Mouse (Mus musculus) thymus, postnatal 0 days (tissue): Measurements from ENCODE around the gene Tcl1b2. TPM values are rescaled to one million over a fixed set of nuclear protein-coding genes. Genes with fewer than 3 reads are reported as not detected.
A peak's percentile ranks its signal among the peaks of the same experiment; 100 is the strongest.
"Not testable (repeated sequence)": the region's sequence is repeated elsewhere in the genome, so short reads cannot be mapped to it uniquely, and the experiment has no call there.

Experiments used
- DNase-seq: peaks from one replicate; pipeline ENCODE4 v3.0.0-alpha.2; 2015; ENCODE audit warnings: low spot score
- polyA plus RNA-seq: library from polyadenylated mRNA; unstranded; fragments of >200 nt; fragmentation: Nextera tagmentation; extraction: Ambion mirVana; gene quantifications from 2 replicates; pipeline ENCODE4 v1.2.1, GENCODE M21; 2015

The Tcl1b2 gene
- not detected in 2 replicates for polyA plus RNA-seq

DNA sequence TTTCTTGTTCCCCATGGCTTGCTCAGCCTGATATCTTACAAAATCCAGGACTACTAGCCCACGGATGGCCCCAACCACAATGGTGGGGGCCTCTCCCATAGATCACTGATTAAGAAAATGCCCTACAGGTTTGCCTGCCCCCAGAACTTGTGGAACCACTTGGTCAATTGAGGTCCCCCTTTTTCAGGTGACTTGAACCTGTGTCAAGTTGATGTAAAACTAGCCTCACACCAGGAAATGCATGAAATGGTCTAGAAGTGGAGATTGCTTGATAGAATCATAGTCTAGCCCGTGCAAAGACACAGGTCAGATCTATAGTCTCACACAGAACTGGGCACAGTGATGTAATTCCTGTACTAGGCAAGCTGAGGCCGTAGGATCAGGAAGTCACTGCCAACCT lies at the start of gene Tcl1b2:
Tcl1b2 (plus strand) TSS at position 301 of the 400 bp plus-strand sequence.
- DNase-seq, result no peak

- DNase-seq, result no peak
Measured at GRCm38 (mm10) chr12:105099466-105100044, 46.3 kb upstream of the Tcl1b2 start.

- DNase-seq, result no peak
Measured at GRCm38 (mm10) chr12:105102901-105103300, 42.9 kb upstream of the Tcl1b2 start.

- peak; percentile 74 for DNase-seq
Measured at GRCm38 (mm10) chr12:105104036-105104435, 41.8 kb upstream of the Tcl1b2 start.

GRCm38 (mm10) chr12:105105326-105105725 lies 40.5 kb upstream of the Tcl1b2 start:
- DNase-seq, result no peak

- DNase-seq, result no peak
Measured at GRCm38 (mm10) chr12:105108856-105109255, 37.0 kb upstream of the Tcl1b2 start.

- DNase-seq, result no peak
Measured at GRCm38 (mm10) chr12:105109406-105109805, 36.4 kb upstream of the Tcl1b2 start.

GRCm38 (mm10) chr12:105109812-105110211 lies 36.0 kb upstream of the Tcl1b2 start:
- no peak for DNase-seq

DNA sequence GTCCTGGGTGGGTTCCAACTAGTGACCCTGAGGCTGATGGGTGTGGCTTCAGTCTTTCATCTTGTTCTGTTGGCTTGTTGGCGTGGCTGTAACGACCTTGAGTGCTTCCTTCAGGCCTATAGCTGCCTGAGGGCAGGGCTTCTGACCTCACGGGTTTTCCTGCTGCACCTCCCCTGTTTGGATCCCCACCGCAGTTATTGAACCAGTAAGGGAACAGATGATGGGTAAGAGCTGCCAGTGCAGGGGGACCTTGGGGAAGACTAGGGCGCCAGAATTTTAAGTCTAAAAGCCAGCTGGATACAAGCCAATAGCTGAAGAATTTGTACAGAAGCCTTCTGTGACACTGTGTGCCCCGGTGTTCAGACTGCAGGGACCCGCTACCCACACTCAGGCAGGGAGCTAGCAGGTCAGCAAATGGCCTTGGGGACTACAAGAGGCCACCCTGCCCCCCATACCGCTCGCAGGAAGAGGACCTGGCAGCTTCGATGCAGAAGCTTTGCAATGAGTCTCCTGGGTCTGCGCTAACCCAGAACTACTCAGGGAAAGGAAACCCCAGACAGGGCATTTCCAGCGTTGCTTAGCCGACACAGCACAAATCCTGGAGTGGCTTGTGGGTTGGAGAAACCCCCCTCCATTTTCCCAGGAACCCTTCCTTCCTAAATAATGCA lies 33.4 kb upstream of the Tcl1b2 start:
- DNase-seq, result no peak

GRCm38 (mm10) chr12:105116648-105117047 lies 29.2 kb upstream of the Tcl1b2 start:
- DNase-seq, result no peak

GRCm38 (mm10) chr12:105125362-105125761 lies 20.5 kb upstream of the Tcl1b2 start:
- DNase-seq, result no peak

- DNase-seq, result no peak
Measured at GRCm38 (mm10) chr12:105126516-105126915, 19.3 kb upstream of the Tcl1b2 start.

DNA sequence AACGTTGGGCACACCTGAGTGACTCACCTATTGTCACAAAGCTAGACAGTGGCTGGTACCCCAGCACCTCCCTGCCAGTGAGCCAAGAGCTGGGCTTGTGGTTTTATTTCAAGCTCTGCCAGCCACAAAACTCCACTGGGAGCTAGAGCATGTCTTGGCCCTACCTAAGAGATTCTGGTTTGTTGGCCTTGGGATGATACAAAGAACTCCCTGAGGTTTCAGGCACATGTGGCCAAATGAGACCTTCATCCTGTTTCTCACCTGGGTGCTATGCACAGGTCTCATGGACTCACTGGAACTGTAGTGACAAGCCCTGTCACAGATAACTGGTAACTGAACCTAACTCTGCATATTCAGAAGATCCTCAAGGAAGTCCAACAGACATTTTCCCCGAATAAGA lies 18.2 kb upstream of the Tcl1b2 start:
- no peak for DNase-seq

- not testable (repeated sequence) for DNase-seq
Measured at GRCm38 (mm10) chr12:105129494-105130205, 16.2 kb upstream of the Tcl1b2 start.

GRCm38 (mm10) chr12:105134167-105134566 lies 11.6 kb upstream of the Tcl1b2 start:
- DNase-seq, result not testable (repeated sequence)

- DNase-seq, result not testable (repeated sequence)
Measured at GRCm38 (mm10) chr12:105134826-105135225, 11.0 kb upstream of the Tcl1b2 start.

DNA sequence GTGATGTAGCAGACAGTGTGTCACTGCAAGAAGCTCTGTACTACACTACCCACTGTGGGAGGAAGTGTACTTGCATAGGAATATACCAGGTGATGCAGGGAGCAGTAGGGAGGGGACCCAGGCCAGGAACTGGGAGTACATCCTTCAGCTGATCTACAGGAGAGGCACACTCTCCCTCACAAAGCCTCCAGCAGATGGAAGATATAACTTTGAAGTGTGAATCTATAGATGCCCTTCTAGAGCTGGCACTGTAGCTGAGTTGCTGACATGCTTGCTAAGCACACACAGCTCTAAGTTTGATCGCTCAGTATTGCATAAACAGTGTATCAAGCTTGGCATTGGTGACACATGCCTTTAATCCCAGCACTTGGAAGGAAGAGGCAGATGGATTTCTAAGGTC lies 8.1 kb upstream of the Tcl1b2 start:
- not testable (repeated sequence) for DNase-seq

DNA sequence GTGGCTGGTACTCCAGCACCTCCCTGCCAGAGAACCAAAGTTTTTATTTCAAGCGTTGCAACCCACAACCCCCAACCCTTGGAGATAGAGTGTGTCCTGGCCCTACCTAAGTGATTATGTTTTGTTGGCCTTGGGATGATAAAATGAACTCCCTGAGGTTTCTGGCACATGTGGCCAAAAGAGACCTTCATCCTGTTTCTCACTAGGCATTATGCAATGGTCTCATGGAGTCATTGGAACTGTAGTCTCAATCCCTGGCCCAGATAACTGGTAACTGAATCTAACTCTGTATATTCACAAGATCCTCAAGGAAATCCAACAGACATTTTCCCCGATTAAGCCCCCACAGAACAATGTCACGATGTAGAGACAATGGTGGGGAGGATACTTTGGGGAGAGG lies 2.7 kb upstream of the Tcl1b2 start:
- no peak for DNase-seq

DNA sequence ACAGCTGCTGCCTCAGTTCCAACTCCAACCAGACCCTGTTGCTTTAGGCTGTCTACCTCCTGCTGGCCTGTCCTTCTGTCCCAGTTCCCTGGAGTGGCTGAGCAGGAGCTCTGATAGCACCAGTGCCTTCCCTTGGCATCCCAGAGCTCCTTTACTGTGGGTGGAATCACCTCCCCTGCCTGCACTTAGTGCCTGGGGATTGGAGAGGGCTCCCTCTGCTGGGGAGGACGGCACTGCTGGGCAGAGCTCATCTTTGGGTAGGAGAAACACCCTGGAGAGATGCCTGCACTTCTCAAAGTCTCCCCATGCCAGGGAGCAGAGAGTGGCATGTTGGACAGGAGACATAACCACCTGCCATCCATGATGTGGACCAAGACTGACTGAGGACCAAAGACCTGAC lies 886 bp upstream of the Tcl1b2 start:
- not testable (repeated sequence) for DNase-seq

GRCm38 (mm10) chr12:105155286-105155685 lies 9.5 kb downstream of the Tcl1b2 start:
- not testable (repeated sequence) for DNase-seq

- no peak for DNase-seq
Measured at GRCm38 (mm10) chr12:105158842-105159241, 13.0 kb downstream of the Tcl1b2 start.

DNA sequence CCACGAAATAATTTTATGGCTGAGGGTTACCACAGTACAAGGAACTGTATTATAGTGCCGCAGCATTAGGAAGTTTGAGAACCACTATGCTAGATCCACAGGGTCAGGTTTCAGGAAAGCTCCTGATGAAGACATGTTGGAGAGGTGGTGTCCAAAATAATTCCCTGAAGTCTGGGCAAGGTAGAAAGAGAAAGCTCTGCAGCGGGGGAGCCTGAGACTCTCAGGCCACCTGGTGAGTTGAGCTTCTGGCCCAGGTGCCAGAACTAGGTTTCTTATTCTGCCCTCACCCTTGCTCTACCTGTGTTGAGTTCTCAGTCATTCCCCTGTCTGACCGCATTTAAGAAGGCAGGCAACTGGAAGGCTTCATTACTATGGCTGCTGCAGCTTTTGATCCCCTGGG lies 13.6 kb downstream of the Tcl1b2 start, which contains the start of gene Tcl1b1:
Tcl1b1 (plus strand) TSS at position 301 of the 400 bp plus-strand sequence.
- DNase-seq, result no peak
